Mouse (Mus musculus): ENCODE results near the gene Lum. TPM values are rescaled to one million over a fixed set of nuclear protein-coding genes. Genes with fewer than 3 reads are reported as not detected.

Lum gene
- total RNA-seq, 1 experiment from 2014 or later: not detected

Other genes with a start within 250 kb of the Lum start
- gene Dcn, start 85.5 kb upstream of the Lum start, total RNA-seq (2017): not detected in 2 replicates
- not detected in 2 replicates for gene Kera, start 41.8 kb downstream of the Lum start, total RNA-seq (2017)
- gene Epyc, start 78.9 kb downstream of the Lum start, total RNA-seq (2017): not detected in 2 replicates
- gene Ccer1, start 127.9 kb downstream of the Lum start, total RNA-seq (2017): not detected in 2 replicates
- not detected in 2 replicates for gene C030005K15Rik, start 161.6 kb downstream of the Lum start, total RNA-seq (2017)